Mouse (Mus musculus): ENCODE results near the gene Cyb5r3.
A peak's percentile ranks its signal among the peaks of the same experiment; 100 is the strongest.
"Not testable (repeated sequence)": the region's sequence is repeated elsewhere in the genome, so short reads cannot be mapped to it uniquely, and the experiment has no call there.

The Cyb5r3 gene

DNA sequence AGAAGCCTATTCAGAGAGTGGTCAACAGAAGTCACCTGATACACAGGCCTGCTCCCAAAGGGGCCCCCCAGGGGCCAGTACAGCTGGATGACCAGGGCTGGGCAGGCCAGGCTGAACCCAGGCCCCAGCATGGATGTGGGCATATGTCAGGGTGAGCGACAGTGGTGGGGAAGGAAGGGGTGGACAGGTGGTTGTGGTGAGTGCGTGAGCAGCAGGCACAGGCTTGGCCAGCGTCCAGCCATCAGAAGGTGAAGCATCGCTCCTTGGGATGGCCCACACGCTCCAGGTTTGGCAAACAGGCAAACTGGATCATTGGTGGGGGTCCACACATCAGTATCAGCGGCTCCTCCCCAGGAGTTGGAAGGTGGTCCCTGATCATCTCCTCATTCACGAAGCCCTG lies 18.1 kb downstream of the Cyb5r3 start:
- no peak for DNase-seq (ENCODE audit: extremely low read depth, insufficient read length, low spot score)

DNA sequence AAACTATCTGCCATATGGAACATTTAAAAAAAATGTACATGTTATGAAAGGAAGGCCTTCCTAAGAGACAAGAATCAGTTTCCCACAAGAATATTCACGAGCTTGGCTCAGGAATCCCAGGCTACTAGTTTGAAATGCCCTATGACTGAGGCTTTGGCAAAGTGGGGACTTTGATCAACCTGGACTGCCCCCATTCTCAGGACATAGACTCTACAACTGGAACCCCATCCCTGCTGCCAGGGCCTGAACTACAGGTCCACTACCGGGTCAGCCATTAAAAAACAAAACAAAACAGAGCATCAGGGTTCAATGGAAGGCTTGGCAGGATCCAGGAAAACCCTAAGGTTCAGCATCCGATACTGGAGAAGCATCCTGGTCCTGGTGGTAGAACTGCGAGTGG lies 21.7 kb downstream of the Cyb5r3 start:
- DNase-seq (ENCODE audit: extremely low read depth, insufficient read length, low spot score), result no peak

DNA sequence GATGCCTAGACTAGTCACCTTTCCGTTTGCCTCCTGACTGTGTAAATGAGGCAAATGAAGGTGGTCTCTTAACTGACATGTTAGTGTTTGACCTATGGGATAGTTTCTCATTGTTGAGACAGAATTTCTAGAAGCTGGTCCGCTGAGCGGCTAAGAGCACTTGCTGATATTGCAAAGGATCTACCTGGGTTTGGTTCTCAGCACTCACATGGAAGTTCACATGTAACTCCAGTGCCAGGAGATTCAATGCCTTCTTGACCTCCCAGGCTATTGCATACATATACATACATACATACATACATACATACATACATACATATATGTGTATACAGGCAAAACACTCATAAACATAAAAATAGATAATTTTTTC lies 22.3 kb downstream of the Cyb5r3 start:
- no peak for DNase-seq (ENCODE audit: extremely low read depth, insufficient read length, low spot score)

- DNase-seq (ENCODE audit: extremely low read depth, insufficient read length, low spot score), result peak; percentile 97
Observed at GRCm38 (mm10) chr15:83149196-83150072, 23.0 kb downstream of the Cyb5r3 start, which contains the start of gene Poldip3. Gene Poldip3, minus strand, starts transcription at chr15:83149384.

GRCm38 (mm10) chr15:83148801-83149195 lies 23.6 kb downstream of the Cyb5r3 start:
- no peak for DNase-seq (ENCODE audit: extremely low read depth, insufficient read length, low spot score)

- no peak for DNase-seq (ENCODE audit: extremely low read depth, insufficient read length, low spot score)
Observed at GRCm38 (mm10) chr15:83148395-83148794, 24.0 kb downstream of the Cyb5r3 start.

- no peak for DNase-seq (ENCODE audit: extremely low read depth, insufficient read length, low spot score)
Observed at GRCm38 (mm10) chr15:83145541-83145940, 26.9 kb downstream of the Cyb5r3 start.

- peak; percentile 44 for DNase-seq (ENCODE audit: extremely low read depth, insufficient read length, low spot score)
Observed at GRCm38 (mm10) chr15:83142861-83143260, 29.5 kb downstream of the Cyb5r3 start.

GRCm38 (mm10) chr15:83135654-83136053 lies 36.7 kb downstream of the Cyb5r3 start:
- no peak for DNase-seq (ENCODE audit: extremely low read depth, insufficient read length, low spot score)

DNA sequence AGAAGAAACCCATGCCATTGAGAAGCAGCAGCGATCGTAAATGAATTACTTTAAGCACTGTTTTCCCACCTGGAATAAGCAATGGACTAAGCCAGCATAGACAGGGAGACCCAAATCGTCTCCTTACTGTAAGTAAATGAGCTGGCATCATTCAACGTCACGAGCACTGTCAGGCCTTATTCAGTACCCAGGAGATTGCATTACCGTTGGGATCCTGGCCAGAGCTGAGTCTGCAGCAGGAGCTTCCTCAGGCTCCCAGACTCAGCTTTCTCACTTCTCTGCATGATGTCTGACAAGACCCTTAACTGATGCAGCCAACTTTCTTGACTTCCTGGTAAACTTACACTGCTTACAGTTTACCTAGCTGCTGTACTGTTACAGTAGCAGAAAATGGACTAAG lies 37.7 kb downstream of the Cyb5r3 start:
- no peak for DNase-seq (ENCODE audit: extremely low read depth, insufficient read length, low spot score)

- DNase-seq (ENCODE audit: extremely low read depth, insufficient read length, low spot score), result no peak
Observed at GRCm38 (mm10) chr15:83129530-83130231, 42.7 kb downstream of the Cyb5r3 start.

- DNase-seq (ENCODE audit: extremely low read depth, insufficient read length, low spot score), result not testable (repeated sequence)
Observed at GRCm38 (mm10) chr15:83127037-83127436, 45.4 kb downstream of the Cyb5r3 start.

GRCm38 (mm10) chr15:83126582-83126981 lies 45.8 kb downstream of the Cyb5r3 start:
- no peak for DNase-seq (ENCODE audit: extremely low read depth, insufficient read length, low spot score)

GRCm38 (mm10) chr15:83124625-83125024 lies 47.8 kb downstream of the Cyb5r3 start:
- DNase-seq (ENCODE audit: extremely low read depth, insufficient read length, low spot score), result no peak

GRCm38 (mm10) chr15:83122566-83123145 lies 49.7 kb downstream of the Cyb5r3 start, which contains the start of gene Rrp7a:
Gene Rrp7a, minus strand, starts transcription at chr15:83122801.
- DNase-seq (ENCODE audit: extremely low read depth, insufficient read length, low spot score), result peak; percentile 96

DNA sequence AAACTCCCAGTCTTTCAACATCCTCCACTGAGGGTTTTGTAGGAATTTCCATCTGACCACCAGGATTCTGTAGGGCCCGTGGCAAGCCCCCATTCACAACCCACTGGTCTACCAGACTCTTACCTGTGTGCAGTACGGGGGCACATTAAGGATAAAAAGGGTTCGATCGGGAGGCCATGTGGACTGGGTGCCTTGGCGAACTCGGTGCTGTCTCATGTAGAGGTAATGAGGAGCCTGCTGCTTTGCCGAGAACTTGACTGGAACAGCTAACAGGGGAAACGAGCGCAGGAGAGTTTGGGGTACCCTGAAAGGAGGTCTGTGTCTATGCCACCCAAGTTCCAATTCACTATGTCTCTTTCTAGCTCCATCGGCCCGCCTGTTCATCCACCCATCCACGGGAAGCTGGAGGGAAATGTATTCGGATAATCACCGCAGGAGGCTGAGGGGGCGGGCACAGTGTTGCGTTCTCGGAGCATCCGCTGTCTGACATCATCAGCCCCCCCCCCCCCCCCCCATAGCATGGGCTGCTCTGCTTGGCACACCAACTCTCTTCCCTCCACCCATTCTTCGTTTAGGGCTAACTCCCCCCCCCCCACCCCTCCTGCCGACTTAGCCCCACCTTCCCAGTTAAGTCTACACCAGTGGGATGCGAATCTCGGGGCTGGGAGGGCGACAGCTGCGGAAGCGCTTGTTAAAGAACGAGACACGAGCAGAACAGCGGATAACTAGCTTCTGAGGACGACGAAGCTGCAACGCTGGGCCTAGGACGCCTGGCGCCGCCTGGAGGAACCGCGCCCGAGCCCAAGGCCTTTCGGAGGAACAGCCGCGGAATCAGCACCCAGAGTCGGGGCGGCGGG lies 50.5 kb downstream of the Cyb5r3 start:
- DNase-seq (ENCODE audit: extremely low read depth, insufficient read length, low spot score), result peak; percentile 83

DNA sequence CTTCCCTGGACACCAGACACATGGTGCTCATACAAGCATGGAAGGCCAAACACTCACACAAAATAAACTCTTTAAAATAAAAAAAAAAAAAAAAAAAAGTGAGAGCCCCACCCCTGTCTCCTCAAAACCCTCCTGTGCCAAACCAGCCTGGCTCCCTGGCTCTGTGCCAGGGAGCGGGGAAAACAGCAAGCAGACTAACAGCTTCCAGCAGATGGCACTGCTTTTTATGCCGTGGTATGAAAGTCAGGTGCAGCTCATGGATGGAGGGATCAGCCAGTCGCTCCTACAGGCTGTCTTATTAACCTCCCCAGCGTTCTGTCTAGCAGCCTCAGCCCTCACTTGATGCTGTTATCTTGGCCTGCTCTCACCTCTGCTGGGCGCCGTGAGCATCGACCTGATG lies 54.0 kb downstream of the Cyb5r3 start:
- no peak for DNase-seq (ENCODE audit: extremely low read depth, insufficient read length, low spot score)

- no peak for DNase-seq (ENCODE audit: extremely low read depth, insufficient read length, low spot score)
Observed at GRCm38 (mm10) chr15:83115071-83115470, 57.3 kb downstream of the Cyb5r3 start.

- DNase-seq (ENCODE audit: extremely low read depth, insufficient read length, low spot score), result no peak
Observed at GRCm38 (mm10) chr15:83114106-83114505, 58.3 kb downstream of the Cyb5r3 start.

DNA sequence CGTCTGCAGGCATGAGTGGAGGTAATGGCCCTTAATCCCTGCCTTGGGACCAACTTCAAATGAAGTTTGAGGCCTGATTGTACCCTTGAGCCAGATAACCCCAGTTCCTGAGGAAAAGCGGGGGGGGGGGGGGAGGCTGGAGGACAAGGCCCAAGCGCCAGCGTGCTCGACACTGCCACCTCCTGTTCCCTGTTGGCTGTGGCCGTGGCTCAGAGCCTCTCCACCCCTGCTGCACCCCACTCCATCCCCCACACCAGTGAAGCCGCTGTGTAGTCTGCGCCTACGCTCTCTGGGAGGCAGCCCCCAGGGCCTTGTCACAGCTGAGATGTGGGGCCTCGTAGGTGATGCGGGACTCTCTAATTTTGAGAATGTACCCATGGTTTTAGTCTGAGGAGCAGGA lies 59.5 kb downstream of the Cyb5r3 start:
- peak; percentile 45 for DNase-seq (ENCODE audit: extremely low read depth, insufficient read length, low spot score)

DNA sequence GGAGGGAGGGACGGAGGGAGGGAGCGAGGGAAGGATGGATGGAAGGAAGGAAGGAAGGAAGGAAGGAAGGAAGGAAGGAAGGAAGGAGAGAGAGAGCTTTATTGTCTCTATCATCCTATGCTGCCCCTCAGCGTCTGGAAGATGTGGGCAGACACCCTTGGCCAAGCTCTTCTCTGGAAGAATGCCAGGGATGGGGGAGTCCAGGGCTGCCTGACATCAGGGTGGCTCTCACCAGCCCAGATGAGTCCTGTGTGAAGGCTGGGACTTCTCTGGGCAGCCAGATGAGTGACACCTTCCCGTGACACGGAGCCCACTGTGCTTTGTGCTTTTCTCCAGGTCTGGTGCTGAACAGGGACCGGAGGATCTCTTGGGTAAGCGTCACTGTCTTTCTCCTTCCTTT lies 60.5 kb downstream of the Cyb5r3 start:
- DNase-seq (ENCODE audit: extremely low read depth, insufficient read length, low spot score), result no peak

All from 3134 (cell line).